Mouse (Mus musculus): ENCODE measurements around the gene Arhgef6. TPM values are rescaled to one million over a fixed set of nuclear protein-coding genes. Genes with fewer than 3 reads are reported as not detected.

Arhgef6 gene
- polyA plus RNA-seq, 1 experiment from 2014 or later: 5.7 TPM

GRCm38 (mm10) chrX:57221881-57222280 is 116.6 kb downstream of the Arhgef6 start:
- H3K4me1 ChIP-seq (ENCODE audit: control insufficient read depth, insufficient read depth, low read length): no peaks in the 10 kb centered on the region
- H3K9ac ChIP-seq (ENCODE audit: low read length): no peak overlapping the region
- no peak overlapping the region for H3K4me3 ChIP-seq (ENCODE audit: low read depth, low read length)
- no peaks in the 10 kb centered on the region for H3K36me3 ChIP-seq (ENCODE audit: control insufficient read depth, insufficient read depth, low read length)
- no peak for DNase-seq (ENCODE audit: low spot score)
- H3K4me2 ChIP-seq (ENCODE audit: low read depth): no peak overlapping the region
- no peak overlapping the region for H3K27ac ChIP-seq (ENCODE audit: low read depth, low read length)
- H3K9me3 ChIP-seq (ENCODE audit: control insufficient read depth, low read length): no peaks in the 10 kb centered on the region
- no peaks in the 10 kb centered on the region for H3K27me3 ChIP-seq (ENCODE audit: control insufficient read depth, insufficient read depth, low read length)
- no peak for ATAC-seq (ENCODE audit: insufficient read depth, low FRiP score, low TSS enrichment)
- 84% methylated on average over 3 of the region's 3 CpGs for WGBS

DNA sequence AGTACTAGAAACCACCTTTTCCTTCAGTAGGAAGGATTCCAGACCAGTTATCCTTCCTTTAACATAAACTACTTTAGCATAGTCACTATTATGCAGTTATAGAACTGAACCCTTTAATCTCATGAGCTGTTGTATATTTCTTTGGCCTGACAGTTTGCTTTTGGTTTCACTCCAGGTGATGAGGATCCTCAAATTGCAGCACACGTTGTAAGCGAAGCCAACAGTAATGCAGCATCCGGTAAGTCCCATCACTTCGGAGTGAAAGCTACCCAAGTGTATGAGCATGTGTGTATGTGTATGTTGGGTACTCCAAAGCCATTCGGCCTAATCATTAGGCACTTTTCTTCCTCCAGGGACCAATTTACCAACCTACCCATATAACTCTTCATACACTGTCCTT is 119.0 kb downstream of the Arhgef6 start:
- H3K27ac ChIP-seq (ENCODE audit: low read depth, low read length): no peak overlapping the region
- no peak for DNase-seq (ENCODE audit: low spot score)
- no peak overlapping the region for H3K4me3 ChIP-seq (ENCODE audit: low read depth, low read length)
- WGBS: 88% methylated on average over 5 of the region's 5 CpGs
- H3K9me3 ChIP-seq (ENCODE audit: control insufficient read depth, low read length): no peaks in the 10 kb centered on the region
- H3K9ac ChIP-seq (ENCODE audit: low read length): no peak overlapping the region
- H3K4me2 ChIP-seq (ENCODE audit: low read depth): no peak overlapping the region
- H3K36me3 ChIP-seq (ENCODE audit: control insufficient read depth, insufficient read depth, low read length): no peaks in the 10 kb centered on the region
- no peaks in the 10 kb centered on the region for H3K27me3 ChIP-seq (ENCODE audit: control insufficient read depth, insufficient read depth, low read length)
- no peaks in the 10 kb centered on the region for H3K4me1 ChIP-seq (ENCODE audit: control insufficient read depth, insufficient read depth, low read length)
- no peak for ATAC-seq (ENCODE audit: insufficient read depth, low FRiP score, low TSS enrichment)

DNA sequence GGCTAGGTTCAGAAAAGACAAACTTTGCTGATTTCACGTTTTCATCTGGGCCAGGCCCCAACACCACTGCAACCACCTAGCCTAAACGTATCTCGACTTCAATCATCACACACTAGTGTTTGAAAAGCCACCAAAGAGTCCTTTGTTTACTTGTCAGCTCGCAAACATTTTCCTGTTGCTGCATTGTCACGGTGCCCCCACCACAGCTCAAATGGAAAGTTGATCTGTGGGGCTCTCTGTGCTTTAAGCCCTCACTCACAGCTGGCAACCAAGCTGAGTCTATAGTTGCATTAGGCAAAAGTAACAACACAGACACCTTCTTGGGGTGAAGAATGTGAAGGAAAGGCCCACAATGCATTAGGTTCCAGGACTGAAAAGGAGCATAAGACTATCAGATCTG is 122.3 kb downstream of the Arhgef6 start:
- WGBS: 79% methylated on average over 5 of the region's 5 CpGs
- ATAC-seq (ENCODE audit: insufficient read depth, low FRiP score, low TSS enrichment) (no peak), DNase-seq (ENCODE audit: low spot score) (no peak)
- Histone ChIP-seq H3K36me3 (ENCODE audit: control insufficient read depth, insufficient read depth, low read length) (no peaks in the 10 kb centered on the region), H3K4me3 (ENCODE audit: low read depth, low read length) (no peak overlapping the region), H3K27ac (ENCODE audit: low read depth, low read length) (no peak overlapping the region), H3K9me3 (ENCODE audit: control insufficient read depth, low read length) (no peaks in the 10 kb centered on the region), H3K27me3 (ENCODE audit: control insufficient read depth, insufficient read depth, low read length) (no peaks in the 10 kb centered on the region), H3K9ac (ENCODE audit: low read length) (no peak overlapping the region), H3K4me1 (ENCODE audit: control insufficient read depth, insufficient read depth, low read length) (no peaks in the 10 kb centered on the region), H3K4me2 (ENCODE audit: low read depth) (no peak overlapping the region)

GRCm38 (mm10) chrX:57215495-57215894 is 123.0 kb downstream of the Arhgef6 start:
- 88% methylated on average over 4 of the region's 4 CpGs for WGBS
- ATAC-seq (ENCODE audit: insufficient read depth, low FRiP score, low TSS enrichment): no peak
- no peaks in the 10 kb centered on the region for H3K4me1 ChIP-seq (ENCODE audit: control insufficient read depth, insufficient read depth, low read length)

GRCm38 (mm10) chrX:57212862-57213261 is 125.7 kb downstream of the Arhgef6 start:
- H3K27me3 ChIP-seq (ENCODE audit: control insufficient read depth, insufficient read depth, low read length): no peaks in the 10 kb centered on the region
- H3K4me1 ChIP-seq (ENCODE audit: control insufficient read depth, insufficient read depth, low read length): no peaks in the 10 kb centered on the region
- no peak overlapping the region for H3K9ac ChIP-seq (ENCODE audit: low read length)
- H3K4me2 ChIP-seq (ENCODE audit: low read depth): no peak overlapping the region
- 89% methylated on average over 3 of the region's 3 CpGs for WGBS
- no peaks in the 10 kb centered on the region for H3K36me3 ChIP-seq (ENCODE audit: control insufficient read depth, insufficient read depth, low read length)
- ATAC-seq (ENCODE audit: insufficient read depth, low FRiP score, low TSS enrichment) (no peak), DNase-seq (ENCODE audit: low spot score) (no peak)
- H3K27ac ChIP-seq (ENCODE audit: low read depth, low read length): no peak overlapping the region
- no peaks in the 10 kb centered on the region for H3K9me3 ChIP-seq (ENCODE audit: control insufficient read depth, low read length)
- H3K4me3 ChIP-seq (ENCODE audit: low read depth, low read length): no peak overlapping the region

More at GRCm38 (mm10) chrX:57215495-57215894, 123.0 kb downstream of the Arhgef6 start:
- Histone ChIP-seq H3K27me3 (ENCODE audit: control insufficient read depth, insufficient read depth, low read length) (no peaks in the 10 kb centered on the region), H3K9ac (ENCODE audit: low read length) (no peak overlapping the region), H3K4me3 (ENCODE audit: low read depth, low read length) (no peak overlapping the region), H3K9me3 (ENCODE audit: control insufficient read depth, low read length) (no peaks in the 10 kb centered on the region), H3K4me2 (ENCODE audit: low read depth) (no peak overlapping the region), H3K36me3 (ENCODE audit: control insufficient read depth, insufficient read depth, low read length) (no peaks in the 10 kb centered on the region), H3K27ac (ENCODE audit: low read depth, low read length) (no peak overlapping the region)
- no peak for DNase-seq (ENCODE audit: low spot score)

GRCm38 (mm10) chrX:57211876-57212275 is 126.7 kb downstream of the Arhgef6 start, which contains the start of gene Cd40lg:
Gene Cd40lg, plus strand, starts transcription at chrX:57212143.
- no peaks in the 10 kb centered on the region for H3K36me3 ChIP-seq (ENCODE audit: control insufficient read depth, insufficient read depth, low read length)
- H3K9ac ChIP-seq (ENCODE audit: low read length): no peak within 1 kb of the TSS
- no peaks in the 10 kb centered on the region for H3K27me3 ChIP-seq (ENCODE audit: control insufficient read depth, insufficient read depth, low read length)
- no peak within 1 kb of the TSS for H3K27ac ChIP-seq (ENCODE audit: low read depth, low read length)
- H3K4me3 ChIP-seq (ENCODE audit: low read depth, low read length): no peak within 1 kb of the TSS
- 92% methylated on average over 9 of the region's 9 CpGs for WGBS
- no peaks in the 10 kb centered on the region for H3K4me1 ChIP-seq (ENCODE audit: control insufficient read depth, insufficient read depth, low read length)
- no peak for ATAC-seq (ENCODE audit: insufficient read depth, low FRiP score, low TSS enrichment)
- H3K4me2 ChIP-seq (ENCODE audit: low read depth): no peak within 1 kb of the TSS
- no peaks in the 10 kb centered on the region for H3K9me3 ChIP-seq (ENCODE audit: control insufficient read depth, low read length)
- no peak for DNase-seq (ENCODE audit: low spot score)

GRCm38 (mm10) chrX:57210591-57210990 is 127.9 kb downstream of the Arhgef6 start:
- WGBS: 100% methylated on average over 1 of the region's 1 CpGs
- H3K36me3 ChIP-seq (ENCODE audit: control insufficient read depth, insufficient read depth, low read length): no peaks in the 10 kb centered on the region
- ATAC-seq (ENCODE audit: insufficient read depth, low FRiP score, low TSS enrichment) (no peak), DNase-seq (ENCODE audit: low spot score) (no peak)
- no peaks in the 10 kb centered on the region for H3K27me3 ChIP-seq (ENCODE audit: control insufficient read depth, insufficient read depth, low read length)
- H3K4me1 ChIP-seq (ENCODE audit: control insufficient read depth, insufficient read depth, low read length): no peaks in the 10 kb centered on the region
- H3K9me3 ChIP-seq (ENCODE audit: control insufficient read depth, low read length): no peaks in the 10 kb centered on the region
- H3K27ac ChIP-seq (ENCODE audit: low read depth, low read length): no peak overlapping the region
- no peak overlapping the region for H3K4me3 ChIP-seq (ENCODE audit: low read depth, low read length)
- no peak overlapping the region for H3K9ac ChIP-seq (ENCODE audit: low read length)
- H3K4me2 ChIP-seq (ENCODE audit: low read depth): no peak overlapping the region

GRCm38 (mm10) chrX:57200397-57200796 is 138.1 kb downstream of the Arhgef6 start:
- no peak for ATAC-seq (ENCODE audit: insufficient read depth, low FRiP score, low TSS enrichment)
- Histone ChIP-seq H3K4me2 (ENCODE audit: low read depth) (no peak overlapping the region), H3K9me3 (ENCODE audit: control insufficient read depth, low read length) (no peaks in the 10 kb centered on the region), H3K36me3 (ENCODE audit: control insufficient read depth, insufficient read depth, low read length) (no peaks in the 10 kb centered on the region), H3K9ac (ENCODE audit: low read length) (no peak overlapping the region), H3K27ac (ENCODE audit: low read depth, low read length) (no peak overlapping the region), H3K27me3 (ENCODE audit: control insufficient read depth, insufficient read depth, low read length) (no peaks in the 10 kb centered on the region), H3K4me3 (ENCODE audit: low read depth, low read length) (no peak overlapping the region), H3K4me1 (ENCODE audit: control insufficient read depth, insufficient read depth, low read length) (no peaks in the 10 kb centered on the region)
- no peak for DNase-seq (ENCODE audit: low spot score)
- WGBS: 76% methylated on average over 2 of the region's 2 CpGs

GRCm38 (mm10) chrX:57198036-57198435 is 140.5 kb downstream of the Arhgef6 start:
- no peaks in the 10 kb centered on the region for H3K27me3 ChIP-seq (ENCODE audit: control insufficient read depth, insufficient read depth, low read length)
- no peak overlapping the region for H3K4me3 ChIP-seq (ENCODE audit: low read depth, low read length)
- no peaks in the 10 kb centered on the region for H3K4me1 ChIP-seq (ENCODE audit: control insufficient read depth, insufficient read depth, low read length)
- DNase-seq (ENCODE audit: low spot score) (no peak), ATAC-seq (ENCODE audit: insufficient read depth, low FRiP score, low TSS enrichment) (no peak)
- WGBS: 42% methylated on average over 2 of the region's 2 CpGs
- H3K9me3 ChIP-seq (ENCODE audit: control insufficient read depth, low read length): no peaks in the 10 kb centered on the region
- no peak overlapping the region for H3K9ac ChIP-seq (ENCODE audit: low read length)
- no peak overlapping the region for H3K27ac ChIP-seq (ENCODE audit: low read depth, low read length)
- H3K36me3 ChIP-seq (ENCODE audit: control insufficient read depth, insufficient read depth, low read length): no peaks in the 10 kb centered on the region
- no peak overlapping the region for H3K4me2 ChIP-seq (ENCODE audit: low read depth)

Data from neural tube, embryonic 11.5 days (tissue).